Mouse (Mus musculus) right cerebral cortex, postnatal 25 days (tissue): Measurements from ENCODE around the gene Cst9.
A peak's percentile ranks its signal among the peaks of the same experiment; 100 is the strongest.

ENCODE experiments used
- DNase-seq: peaks from one replicate; pipeline ENCODE4 v3.0.0; 2022

The Cst9 gene

GRCm38 (mm10) chr2:148834912-148835311, at the start of gene Cst9:
Gene Cst9 (plus strand): TSS chr2:148835147.
- DNase-seq, result no peak

DNA sequence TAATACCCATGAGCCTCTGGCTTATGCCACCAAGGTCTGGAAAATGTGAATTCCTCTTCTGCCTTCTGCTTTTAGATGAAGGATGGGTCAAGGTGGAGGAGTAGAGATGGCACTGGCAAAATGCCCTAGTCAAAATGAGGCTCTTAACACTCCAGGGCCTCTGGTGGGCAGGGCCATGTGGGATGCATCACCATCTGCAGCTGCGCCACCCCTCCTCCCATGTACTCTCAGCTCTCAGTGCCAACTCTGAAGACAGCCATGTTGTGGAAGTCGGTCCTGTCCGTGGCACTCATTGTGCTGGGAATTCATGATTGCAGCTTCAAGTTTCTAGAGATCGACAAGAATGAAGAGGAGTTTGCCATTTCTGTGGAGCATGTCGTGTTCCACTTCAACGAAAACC, 45.8 kb upstream of the Cst9 start, which contains the start of gene Cst12:
Gene Cst12 (plus strand): TSS at position 220 of the 400 bp plus-strand sequence.
- DNase-seq, result no peak

DNA sequence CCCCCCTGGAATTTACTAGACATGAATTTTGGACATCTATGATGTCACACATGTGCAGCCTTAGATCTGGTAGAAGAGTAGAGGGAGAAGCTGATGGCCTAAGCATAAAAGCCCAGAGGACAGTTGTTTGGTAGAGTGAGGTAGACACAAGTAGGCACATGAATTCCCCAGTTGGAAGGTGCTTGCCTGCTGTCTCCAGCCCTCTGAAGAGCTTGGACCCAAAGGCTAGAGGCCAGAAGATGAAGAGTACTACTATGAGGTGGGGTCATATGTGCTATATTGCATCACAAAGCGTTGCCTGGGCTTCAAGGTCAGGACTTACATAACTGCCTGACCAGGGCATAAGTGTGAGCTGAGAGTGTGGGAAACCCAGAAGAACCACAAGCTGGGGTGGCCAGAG, 36.5 kb upstream of the Cst9 start, which contains the start of gene Cst8:
Gene Cst8 (plus strand): TSS at position 301 of the 400 bp plus-strand sequence.
- no peak for DNase-seq

- no peak for DNase-seq
Measured at GRCm38 (mm10) chr2:148801491-148801921, 33.4 kb upstream of the Cst9 start.

- no peak for DNase-seq
Measured at GRCm38 (mm10) chr2:148806696-148807095, 28.3 kb upstream of the Cst9 start.

GRCm38 (mm10) chr2:148819909-148820308, 15.0 kb upstream of the Cst9 start, which contains the start of gene Cst13:
Gene Cst13 (plus strand): TSS chr2:148820081.
- no peak for DNase-seq

- DNase-seq, result no peak
Measured at GRCm38 (mm10) chr2:148825986-148826385, 9.0 kb upstream of the Cst9 start.

GRCm38 (mm10) chr2:148838075-148838777, 3.3 kb downstream of the Cst9 start:
- no peak for DNase-seq

GRCm38 (mm10) chr2:148839224-148839623, 4.3 kb downstream of the Cst9 start:
- no peak for DNase-seq

DNA sequence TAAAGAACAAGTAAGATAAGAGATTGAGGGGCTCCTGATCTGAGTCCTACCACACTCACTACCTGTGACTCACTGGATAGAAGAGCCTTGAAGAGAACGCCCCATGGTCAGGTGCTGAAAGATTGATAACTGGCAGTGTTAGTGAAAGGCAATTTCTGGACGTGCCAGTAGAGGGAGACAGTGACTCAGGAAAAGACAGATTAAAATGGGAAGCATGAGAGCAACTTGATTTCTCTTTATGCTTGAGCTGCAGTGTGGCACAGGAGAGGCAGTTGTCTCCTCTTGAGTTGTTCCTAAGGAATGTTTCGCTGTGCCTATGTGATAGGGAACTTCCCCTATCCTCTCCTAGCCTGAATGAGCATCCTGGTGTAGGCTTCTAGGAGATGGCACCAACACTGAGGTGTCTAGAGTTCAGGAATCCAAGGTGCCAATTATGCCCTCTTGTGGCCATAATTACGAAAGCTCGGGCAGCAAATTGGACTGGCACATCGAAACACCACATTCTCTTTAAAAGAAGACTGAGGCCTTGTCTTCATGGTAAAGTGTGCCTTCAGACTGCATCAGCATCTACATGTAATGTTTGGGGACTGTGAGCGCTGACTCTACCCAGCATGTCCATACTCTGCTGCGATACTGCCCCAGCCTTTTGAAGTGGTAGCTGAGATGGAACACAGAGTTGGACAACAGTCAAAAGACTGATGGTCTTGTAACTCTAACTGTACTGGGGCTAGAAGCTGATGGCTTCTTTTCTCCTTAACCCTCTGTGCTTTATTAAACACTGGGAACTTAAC, 16.4 kb downstream of the Cst9 start:
- DNase-seq, result peak; percentile 69

- DNase-seq, result no peak
Measured at GRCm38 (mm10) chr2:148856630-148857400, 21.9 kb downstream of the Cst9 start.

- DNase-seq, result no peak
Measured at GRCm38 (mm10) chr2:148857506-148857905, 22.6 kb downstream of the Cst9 start.

- DNase-seq, result no peak
Measured at GRCm38 (mm10) chr2:148860993-148861392, 26.0 kb downstream of the Cst9 start.

GRCm38 (mm10) chr2:148861693-148862092, 26.7 kb downstream of the Cst9 start:
- DNase-seq, result no peak

DNA sequence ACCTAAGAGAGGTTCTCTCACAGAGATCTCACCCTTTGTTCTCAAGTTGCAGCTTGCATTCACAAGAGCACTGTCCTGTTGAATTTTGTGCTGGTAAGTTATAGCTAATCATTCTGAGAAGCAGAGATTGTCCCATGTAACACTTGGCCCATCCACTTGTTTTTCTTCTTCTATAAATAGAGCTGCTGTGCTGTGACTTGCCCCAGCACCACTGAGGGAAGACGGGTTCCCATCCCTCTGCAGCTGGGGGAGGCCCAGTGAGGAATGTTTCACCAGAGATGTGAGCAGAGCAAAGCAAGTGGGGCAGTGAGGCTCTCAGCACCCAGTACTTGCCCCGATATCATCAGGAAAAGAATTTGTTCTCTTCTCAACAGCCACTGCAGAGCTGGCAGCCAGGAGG, 30.0 kb downstream of the Cst9 start, which contains the start of gene 9230104L09Rik:
Gene 9230104L09Rik (minus strand): TSS at position 73 of the 400 bp plus-strand sequence.
- no peak for DNase-seq

- DNase-seq, result no peak
Measured at GRCm38 (mm10) chr2:148868959-148869358, 34.0 kb downstream of the Cst9 start.

DNA sequence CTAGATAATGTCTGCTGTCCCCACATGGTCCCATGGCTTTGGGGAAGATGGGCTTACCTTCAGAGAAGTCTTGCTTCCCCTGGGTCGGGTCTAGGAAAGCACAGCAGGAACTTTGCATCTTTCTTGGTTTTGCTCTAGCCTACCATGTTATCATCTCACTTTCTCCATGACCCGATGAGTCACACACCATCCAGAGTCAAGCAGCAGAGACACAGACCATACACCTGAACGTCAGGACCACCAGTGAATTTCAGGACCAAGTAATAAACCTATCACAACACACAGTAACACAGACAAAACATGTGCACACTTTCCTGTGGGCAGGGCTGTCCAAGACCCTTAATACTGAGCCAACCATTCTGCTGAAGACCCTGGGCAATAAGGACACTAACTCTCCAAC, 35.6 kb downstream of the Cst9 start:
- DNase-seq, result no peak

- DNase-seq, result no peak
Measured at GRCm38 (mm10) chr2:148872860-148873259, 37.9 kb downstream of the Cst9 start.

DNA sequence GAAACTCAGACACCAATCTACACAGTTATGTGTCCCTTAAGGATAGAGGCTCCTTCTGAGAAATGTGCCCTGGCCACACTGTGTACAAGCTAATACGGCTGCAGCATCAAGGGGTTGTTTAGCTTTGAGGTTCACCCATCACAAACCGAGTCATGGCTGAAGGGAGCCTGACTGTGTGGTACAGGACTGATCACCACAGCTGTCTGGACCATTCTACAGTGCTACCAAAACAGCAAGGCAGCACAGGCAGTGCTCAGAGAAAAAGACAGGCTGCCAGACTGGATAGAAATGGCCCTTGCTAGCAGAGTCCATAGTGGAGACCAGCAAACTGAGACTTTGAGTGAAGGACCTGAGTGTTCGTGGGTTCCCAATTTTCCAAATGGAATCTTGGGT, 39.3 kb downstream of the Cst9 start:
- no peak for DNase-seq

DNA sequence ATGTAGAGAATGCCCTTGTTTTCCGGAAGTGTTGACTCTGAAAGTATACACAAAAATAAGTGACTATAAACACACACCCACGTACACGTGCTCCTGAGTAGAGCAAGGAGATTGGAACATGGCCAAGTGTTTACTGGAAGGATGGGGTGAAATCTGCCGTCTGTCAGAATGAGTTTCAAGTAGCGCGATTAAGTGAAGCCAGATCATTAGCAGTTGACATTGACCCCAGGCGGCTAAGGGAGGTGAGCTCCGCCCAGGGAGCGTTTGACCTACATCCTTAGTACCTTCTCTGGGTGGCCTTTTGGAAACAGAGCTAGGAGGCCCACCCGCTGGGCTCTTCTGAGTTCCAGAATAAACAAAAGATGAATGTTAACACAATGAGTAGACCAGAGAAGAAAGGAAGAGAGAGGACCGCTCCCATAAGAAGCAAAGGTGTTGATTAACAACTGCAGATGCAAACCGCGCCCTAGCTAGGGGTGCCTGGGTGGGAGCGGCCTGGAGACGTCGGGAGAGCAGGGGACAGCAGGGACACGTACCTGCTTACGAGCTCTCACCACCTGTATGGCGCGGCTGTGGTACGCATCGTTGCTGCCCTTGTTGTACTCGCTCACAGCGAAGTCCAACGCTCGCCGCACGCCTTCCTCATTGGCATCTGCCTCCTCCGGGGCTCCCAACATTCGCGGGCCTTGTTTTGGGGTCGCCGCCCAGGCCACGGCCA, 39.8 kb downstream of the Cst9 start:
- DNase-seq, result no peak

GRCm38 (mm10) chr2:148875335-148875811, 40.4 kb downstream of the Cst9 start, which contains the start of gene Cst3:
Gene Cst3 (minus strand): TSS chr2:148875692.
- DNase-seq, result peak; percentile 92
